Mouse (Mus musculus): Measurements from ENCODE around the gene Vmn1r171. TPM values are rescaled to one million over a fixed set of nuclear protein-coding genes. Genes with fewer than 3 reads are reported as not detected.

Gene Vmn1r171
- not detected for total RNA-seq (2023)

DNA sequence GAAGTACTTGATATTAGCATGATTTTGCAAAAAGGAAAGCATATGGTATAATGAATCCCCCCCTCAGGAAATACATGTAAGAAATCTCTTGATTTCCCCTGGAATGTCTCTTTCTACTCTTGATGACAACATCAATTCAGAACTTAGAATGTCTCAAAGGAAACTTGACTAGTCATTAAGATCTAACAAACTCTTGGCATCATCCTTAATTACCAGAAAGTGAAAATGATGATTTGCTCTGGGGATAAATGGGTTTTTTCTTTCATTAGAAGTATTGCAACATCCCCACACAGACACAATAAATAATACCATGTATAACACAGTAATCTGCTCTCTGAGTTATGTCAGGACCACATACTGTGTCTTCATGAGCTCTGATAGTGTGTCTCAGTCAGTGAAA lies at the start of gene Vmn1r171:
Gene Vmn1r171 (plus strand): TSS at position 301 of the 400 bp plus-strand sequence.

GRCm38 (mm10) chr7:23605875-23606274 lies 24.6 kb upstream of the Vmn1r171 start, which contains the start of gene Vmn1r170:
Gene Vmn1r170, plus strand, starts transcription at chr7:23606175.

GRCm38 (mm10) chr7:23658016-23658415 lies 27.5 kb downstream of the Vmn1r171 start, which contains the start of gene Vmn1r172:
Gene Vmn1r172, plus strand, starts transcription at chr7:23658316.

Other genes with a start within 250 kb of the Vmn1r171 start
- gene Nlrp5, start 244.8 kb upstream of the Vmn1r171 start, total RNA-seq (2023): not detected
- not detected for gene Vmn1r167, start 123.5 kb upstream of the Vmn1r171 start, total RNA-seq (2023)
- not detected for gene Vmn1r168, start 91.0 kb upstream of the Vmn1r171 start, total RNA-seq (2023)
- gene Vmn1r169, start 55.2 kb upstream of the Vmn1r171 start, total RNA-seq (2023): not detected
- gene Vmn1r170, start 24.5 kb upstream of the Vmn1r171 start, total RNA-seq (2023): not detected
- gene Vmn1r172, start 27.6 kb downstream of the Vmn1r171 start, total RNA-seq (2023): not detected
- gene Vmn1r173, start 70.0 kb downstream of the Vmn1r171 start, total RNA-seq (2023): not detected
- gene Vmn1r174, start 121.5 kb downstream of the Vmn1r171 start, total RNA-seq (2023): not detected
- not detected for gene Vmn1r175, start 179.9 kb downstream of the Vmn1r171 start, total RNA-seq (2023)
- gene Vmn1r176, start 206.7 kb downstream of the Vmn1r171 start, total RNA-seq (2023): not detected
- gene Vmn1r177, start 235.7 kb downstream of the Vmn1r171 start, total RNA-seq (2023): not detected

Measured in CD4-positive naive resting alpha-beta T cell, adult 57 days (primary cell).